Mouse (Mus musculus) small intestine, adult 2 months (tissue): ENCODE data around the gene Hpn. TPM values are rescaled to one million over a fixed set of nuclear protein-coding genes. Genes with fewer than 3 reads are reported as not detected.

Experiments
- H3K27ac ChIP-seq: fragments of 200-500 bp; 2 replicates; pipeline ENCODE4 v1.5.1; 2012; ENCODE audit warnings: low read depth, low read length, control low read depth, inconsistent platforms; ENCODE audit not compliant: insufficient read depth
- H3K27me3 ChIP-seq: fragments of 200-500 bp; 2 replicates; pipeline ENCODE4 v1.6.1; 2012; ENCODE audit warnings: mild to moderate bottlenecking, moderate library complexity, low read length, inconsistent platforms; ENCODE audit not compliant: control insufficient read depth, insufficient read depth
- H3K36me3 ChIP-seq: fragments of 200-500 bp; 2 replicates; pipeline ENCODE4 v1.6.1; 2012; ENCODE audit warnings: mild to moderate bottlenecking, low read length, control low read depth, inconsistent platforms; ENCODE audit not compliant: control insufficient read depth, insufficient read depth
- H3K4me1 ChIP-seq: fragments of 200-500 bp; 2 replicates; pipeline ENCODE4 v1.6.1; 2012; ENCODE audit warnings: low read length, inconsistent platforms, mixed read lengths; ENCODE audit not compliant: control insufficient read depth, insufficient read depth, insufficient read length
- H3K4me3 ChIP-seq: fragments of 200-500 bp; 2 replicates; pipeline ENCODE4 v1.5.1; 2012; ENCODE audit warnings: low read depth, mild to moderate bottlenecking, control low read depth, inconsistent platforms, low read length, moderate library complexity
- CTCF ChIP-seq: fragments of 200-500 bp; IDR thresholded peaks from 2 replicates; pipeline ENCODE4 v1.5.1; 2012; ENCODE audit warnings: low read depth, mild to moderate bottlenecking, control low read depth, inconsistent platforms, low read length, moderate library complexity, mixed read lengths; ENCODE audit not compliant: insufficient replicate concordance, insufficient read length; ENCODE audit errors: extremely low read depth
- POLR2A ChIP-seq: fragments of 200-500 bp; IDR thresholded peaks from 2 replicates; pipeline ENCODE4 v1.6.1; 2012; ENCODE audit warnings: low read depth, mild to moderate bottlenecking, control low read depth, inconsistent platforms, low read length, moderate library complexity
- WGBS: fragments of 180-500 bp; shearing (Covaris S2); methylation state at CpG from one replicate; pipeline ENCODE4 v1.1.7; 2018; 5-methylcytosine and 5-hydroxymethylcytosine counted together
- polyA plus RNA-seq: library from polyadenylated mRNA; depleted of rRNA; stranded (reverse); fragments of >200 nt; gene quantifications from 2 replicates; pipeline ENCODE4 v1.2.3, GENCODE M21; 2012

The Hpn gene
- polyA plus RNA-seq, 1 experiment = 4.2 TPM

DNA sequence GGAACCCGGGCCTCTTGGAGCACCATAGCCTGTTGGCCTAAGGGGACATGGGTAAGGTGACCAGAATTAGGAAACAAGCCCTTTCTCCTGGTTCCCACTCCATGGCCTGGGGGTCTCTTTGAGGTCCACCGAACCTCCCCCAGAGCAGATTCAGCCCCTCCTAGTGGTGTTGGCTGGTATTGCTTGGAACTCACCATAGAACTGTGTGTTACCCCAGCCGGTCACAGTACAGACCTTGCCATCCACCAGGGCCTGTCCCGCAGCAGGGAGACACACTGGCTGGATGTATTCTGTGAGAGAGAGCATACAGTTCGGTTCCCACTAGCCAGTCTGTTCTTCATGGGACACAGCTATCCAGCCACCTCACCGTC, 15.5 kb downstream of the Hpn start:
- no peaks in the 10 kb centered on the region for H3K36me3 ChIP-seq
- H3K4me1 ChIP-seq = no peaks in the 10 kb centered on the region
- 85% methylated on average over 6 of the region's 6 CpGs for WGBS
- H3K27me3 ChIP-seq = no peaks in the 10 kb centered on the region
- no peak overlapping the region for H3K4me3 ChIP-seq
- TF ChIP-seq POLR2A (no peak), CTCF (no peak)
- no peak overlapping the region for H3K27ac ChIP-seq

DNA sequence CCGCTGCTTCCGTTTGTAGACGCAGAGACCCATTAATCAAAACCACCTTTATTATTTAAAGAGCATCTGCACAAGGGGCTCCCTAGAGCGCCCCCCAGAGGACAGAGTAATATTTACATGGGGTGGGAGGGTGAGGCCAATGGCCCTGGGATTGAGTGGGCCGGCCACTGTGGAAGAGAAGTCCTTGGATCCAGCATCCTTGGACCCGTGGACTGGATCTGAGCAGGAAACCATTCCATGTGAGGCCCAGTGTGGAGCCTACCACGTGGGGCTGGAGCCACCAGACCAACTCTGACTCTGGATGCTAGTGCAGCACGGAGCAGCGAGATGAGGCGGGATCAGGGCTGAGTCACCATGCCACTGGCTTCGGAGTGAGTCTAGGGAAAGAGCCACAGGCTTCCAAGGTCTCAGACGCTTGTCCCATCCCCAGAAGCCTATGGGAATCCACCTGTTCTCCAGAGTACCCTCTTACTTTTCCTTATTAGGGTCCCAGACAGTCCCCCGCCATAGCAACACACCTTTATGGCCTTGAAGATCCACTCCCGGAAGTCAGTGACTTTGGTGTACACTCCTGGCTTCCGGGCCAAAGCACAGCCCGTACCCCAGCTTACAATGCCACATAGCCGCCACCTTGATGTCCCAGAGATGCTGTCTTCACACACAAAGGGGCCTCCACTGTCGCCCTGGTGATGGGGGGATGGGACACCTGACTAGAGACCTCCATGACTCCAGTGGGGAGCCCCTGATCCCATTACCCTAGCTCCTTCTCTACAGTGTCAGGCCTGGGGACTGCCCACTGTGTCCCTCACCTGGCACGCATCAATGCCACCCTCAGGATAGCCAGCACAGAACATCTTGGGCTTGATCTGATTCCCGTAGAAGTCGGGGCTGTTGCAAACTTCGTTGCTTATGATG, 16.1 kb downstream of the Hpn start:
- Histone ChIP-seq H3K27me3 (0 out of 2 replicates have a peak, but pooled peaks cover 2% of the 10 kb centered on the region), H3K4me3 (no peak overlapping the region), H3K27ac (no peak overlapping the region), H3K36me3 (no peaks in the 10 kb centered on the region), H3K4me1 (no peaks in the 10 kb centered on the region)
- TF ChIP-seq POLR2A (no peak), CTCF (peak; percentile 12; the same call in 1 of the 2 replicates)
- 71% methylated on average over 22 of the region's 22 CpGs for WGBS

DNA sequence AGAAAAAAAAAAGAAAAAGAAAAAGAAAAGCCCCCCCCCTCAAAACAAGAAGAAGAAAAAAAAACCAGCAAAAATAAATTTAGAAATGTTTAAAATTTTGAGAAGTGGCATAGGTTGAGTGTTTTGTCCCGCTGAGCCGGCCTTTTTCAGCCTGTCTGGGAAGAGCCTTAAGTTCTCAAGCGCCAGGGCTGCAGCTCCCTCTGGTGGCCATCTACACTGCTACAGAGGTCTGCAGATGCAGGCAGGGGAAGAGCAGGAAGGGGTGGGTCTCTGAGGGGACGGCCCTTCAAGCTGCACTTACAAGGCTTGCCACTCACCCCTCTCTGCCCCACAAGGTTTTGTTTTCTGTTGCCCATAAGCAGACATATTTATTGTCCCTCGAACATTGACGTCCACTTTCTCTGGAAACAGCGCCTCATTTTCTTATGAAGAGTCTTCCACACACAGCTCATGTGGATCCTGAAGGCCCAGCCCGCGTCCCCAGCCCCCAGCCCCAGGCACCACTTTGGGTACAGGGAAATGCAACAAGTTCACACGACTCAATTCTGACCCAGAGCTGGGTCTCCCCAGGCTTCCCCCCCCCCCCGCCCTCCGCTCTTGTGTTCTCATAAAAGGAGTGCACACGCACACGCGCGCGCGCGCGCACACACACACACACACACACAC, 17.4 kb downstream of the Hpn start:
- 47% methylated on average over 20 of the region's 20 CpGs for WGBS
- Histone ChIP-seq H3K4me1 (no peaks in the 10 kb centered on the region), H3K36me3 (no peaks in the 10 kb centered on the region), H3K27ac (no peak overlapping the region), H3K27me3 (0 out of 2 replicates have a peak, but pooled peaks cover 3% of the 10 kb centered on the region), H3K4me3 (no peak overlapping the region)
- no peak for TF ChIP-seq POLR2A
- peak; percentile 94 for TF ChIP-seq CTCF

DNA sequence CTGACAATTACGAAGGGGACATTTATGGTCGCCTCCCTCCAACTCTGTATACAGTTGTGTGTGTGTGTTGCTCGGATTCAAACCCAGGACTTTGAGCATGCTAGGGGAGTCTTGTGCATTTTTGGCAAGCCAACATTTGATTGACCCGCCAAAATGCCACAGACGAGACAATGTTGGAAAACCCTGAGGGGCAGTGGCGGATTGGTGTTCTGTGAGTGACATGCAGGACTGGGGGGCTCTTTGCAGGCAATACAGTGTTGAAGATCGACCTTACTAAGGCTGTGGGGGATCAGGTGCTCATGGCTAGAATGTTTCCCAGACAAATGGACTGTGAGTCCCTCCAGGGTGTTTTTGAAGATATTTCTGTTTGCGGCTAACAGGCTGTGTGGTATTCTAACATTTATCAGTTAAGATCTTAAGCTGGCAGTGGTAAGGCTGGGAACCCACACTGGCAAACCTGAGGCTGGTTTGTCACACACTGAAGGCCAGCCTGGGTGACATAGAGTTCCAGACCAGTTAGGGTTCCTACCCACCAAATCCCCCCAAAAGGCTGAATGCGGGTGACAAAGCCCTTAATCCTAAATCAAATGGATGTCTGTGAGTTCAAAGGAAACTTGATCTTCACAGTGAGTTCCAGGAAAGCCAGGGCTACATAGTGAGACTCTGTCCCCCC, 18.1 kb downstream of the Hpn start:
- Histone ChIP-seq H3K27ac (no peak overlapping the region), H3K27me3 (0 out of 2 replicates have a peak, but pooled peaks cover 3% of the 10 kb centered on the region), H3K36me3 (no peaks in the 10 kb centered on the region), H3K4me3 (no peak overlapping the region), H3K4me1 (no peaks in the 10 kb centered on the region)
- 79% methylated on average over 9 of the region's 9 CpGs for WGBS
- TF ChIP-seq CTCF (no peak), POLR2A (no peak)

DNA sequence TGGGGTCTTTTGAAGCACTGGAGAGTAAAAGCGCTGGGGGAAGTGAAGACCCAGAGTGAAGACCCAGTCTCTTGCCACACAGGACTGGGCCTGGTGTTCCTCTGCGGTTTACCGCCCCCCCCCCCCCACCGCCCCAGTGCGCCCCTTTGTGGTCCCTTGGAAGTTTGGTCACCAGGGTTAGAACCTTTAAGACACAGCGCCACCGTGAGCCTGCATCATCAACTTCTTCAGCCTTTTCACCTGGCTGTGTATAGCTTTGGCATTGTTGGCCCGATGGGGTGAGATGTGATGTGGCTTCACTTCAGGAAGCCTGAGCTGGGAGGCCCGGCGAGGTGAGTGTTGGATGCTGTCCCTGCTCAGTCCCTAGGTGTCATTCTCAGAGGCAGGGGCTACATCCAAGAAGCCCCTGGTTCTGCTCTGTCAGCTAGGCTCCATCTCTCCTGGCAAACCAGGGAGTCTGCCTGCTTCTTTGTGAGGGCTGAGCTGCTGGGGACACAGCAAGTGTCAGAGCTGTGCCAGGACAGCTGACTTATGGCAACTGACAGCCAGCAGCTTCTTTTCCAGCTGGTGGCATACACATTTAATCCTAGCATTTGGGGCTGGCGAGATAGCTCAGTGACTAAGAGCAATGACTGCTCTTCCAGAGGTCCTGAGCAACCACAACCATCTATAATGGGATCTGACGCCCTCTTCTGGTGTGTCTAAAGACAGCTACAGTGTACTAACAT, 20.2 kb downstream of the Hpn start:
- no peaks in the 10 kb centered on the region for H3K36me3 ChIP-seq
- H3K27me3 ChIP-seq = 0 out of 2 replicates have a peak, but pooled peaks cover 3% of the 10 kb centered on the region
- TF ChIP-seq POLR2A (no peak), CTCF (no peak)
- WGBS = 28% methylated on average over 11 of the region's 12 CpGs
- no peak overlapping the region for H3K27ac ChIP-seq
- H3K4me3 ChIP-seq = no peak overlapping the region
- H3K4me1 ChIP-seq = no peaks in the 10 kb centered on the region

DNA sequence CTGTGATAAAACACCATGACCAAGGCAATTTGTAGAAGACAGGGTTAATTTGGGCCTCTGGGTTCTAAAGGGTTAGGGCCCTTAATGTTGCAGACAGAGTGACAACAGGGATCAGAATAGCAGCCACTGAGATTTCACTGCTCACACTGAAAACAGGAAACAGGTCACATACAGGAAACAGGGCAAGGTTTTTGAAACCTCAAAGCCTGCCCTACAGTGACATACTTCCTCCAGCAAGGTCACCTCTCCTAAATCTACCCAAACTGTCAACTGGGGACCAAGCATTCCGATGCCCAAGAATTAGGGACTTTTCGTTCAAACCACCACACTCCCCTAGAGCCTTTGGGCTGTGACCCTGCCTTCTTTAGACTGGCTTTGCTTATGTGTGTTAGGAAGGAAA, 25.4 kb downstream of the Hpn start:
- 86% methylated on average over 2 of the region's 2 CpGs for WGBS
- Histone ChIP-seq H3K4me3 (no peak overlapping the region), H3K36me3 (no peaks in the 10 kb centered on the region), H3K27ac (no peak overlapping the region), H3K4me1 (peaks cover 3% of the 10 kb centered on the region; the same call in 1 of the 2 replicates), H3K27me3 (0 out of 2 replicates have a peak, but pooled peaks cover 3% of the 10 kb centered on the region)
- no peak for TF ChIP-seq CTCF
- TF ChIP-seq POLR2A = no peak
